Mouse (Mus musculus) MN1 (cell line): ENCODE measurements around the gene Lrba.

Experiments
- DNase-seq: peaks from one replicate; pipeline ENCODE4 v3.0.0-alpha.2; 2016; ENCODE audit warnings: low spot score

Lrba gene

GRCm38 (mm10) chr3:86253791-86254190 lies 29.3 kb downstream of the Lrba start:
- DNase-seq = no peak

DNA sequence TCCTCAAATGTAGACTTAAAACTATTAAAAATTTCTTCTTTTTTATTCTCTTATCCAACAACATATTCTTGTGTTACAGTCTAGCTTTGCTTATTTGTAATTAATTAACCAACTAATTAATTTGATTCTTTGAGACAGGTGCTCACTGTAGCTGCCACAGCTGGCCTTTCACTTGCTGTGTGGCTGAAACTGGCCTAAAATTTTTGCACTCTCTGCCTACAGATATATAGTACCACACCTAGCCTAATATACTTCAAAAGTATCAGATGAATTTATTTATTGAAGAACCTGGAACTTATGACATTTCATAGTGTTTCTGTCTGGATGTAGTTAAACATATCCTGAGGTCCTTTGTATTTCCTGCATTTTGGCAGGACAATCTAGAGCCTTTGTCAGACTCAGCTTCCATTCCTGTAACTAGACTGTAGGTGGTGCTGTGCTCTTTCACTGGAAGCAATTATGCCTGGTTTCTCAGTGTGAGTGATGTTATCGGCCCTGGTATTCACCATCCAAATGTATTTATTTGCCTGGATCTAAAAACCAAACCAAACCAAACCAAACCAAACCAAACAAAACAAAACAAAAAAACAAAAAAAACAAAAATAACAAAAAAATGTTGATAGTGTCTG lies 43.7 kb downstream of the Lrba start:
- DNase-seq = peak; percentile 79

DNA sequence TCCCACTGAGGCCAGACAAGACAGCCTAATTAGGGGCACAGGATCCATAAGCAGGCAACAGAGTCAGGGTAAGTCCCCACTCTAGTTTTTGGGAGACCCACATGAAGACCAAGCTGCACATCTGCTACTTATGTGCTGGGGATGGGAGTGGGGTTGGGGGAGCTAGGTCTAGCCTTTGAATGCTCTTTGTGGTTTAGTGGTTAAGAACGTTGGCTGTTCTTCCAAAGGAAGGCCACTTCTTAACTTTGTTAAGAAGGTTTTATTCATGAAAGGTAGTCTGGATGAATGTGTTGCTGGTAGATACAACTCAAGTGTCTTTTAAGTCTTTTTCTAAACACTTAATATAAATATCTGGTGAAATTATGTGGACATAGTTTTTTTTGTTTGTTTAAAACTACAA lies 51.2 kb downstream of the Lrba start:
- no peak for DNase-seq

DNA sequence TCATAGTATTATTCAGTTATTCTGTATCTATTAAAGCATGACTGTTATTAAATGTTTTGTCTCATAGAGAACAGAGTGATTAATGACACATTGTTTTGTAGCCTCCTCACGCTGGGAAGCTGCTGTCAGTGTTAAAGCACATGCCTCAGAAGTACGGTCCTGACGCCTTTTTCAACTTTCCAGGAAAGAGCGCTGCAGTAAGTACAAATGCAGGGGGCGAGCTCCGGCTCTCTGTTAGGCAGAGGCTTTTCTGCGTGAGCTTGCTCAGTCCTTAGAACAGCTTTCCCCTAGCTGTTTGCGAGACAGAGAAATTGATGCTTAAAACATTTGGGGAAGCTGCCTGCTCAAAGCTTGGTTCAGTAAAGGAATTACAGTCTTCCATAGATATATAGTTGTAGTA lies 66.8 kb downstream of the Lrba start:
- DNase-seq = no peak

GRCm38 (mm10) chr3:86294866-86295265 lies 70.4 kb downstream of the Lrba start:
- no peak for DNase-seq

DNA sequence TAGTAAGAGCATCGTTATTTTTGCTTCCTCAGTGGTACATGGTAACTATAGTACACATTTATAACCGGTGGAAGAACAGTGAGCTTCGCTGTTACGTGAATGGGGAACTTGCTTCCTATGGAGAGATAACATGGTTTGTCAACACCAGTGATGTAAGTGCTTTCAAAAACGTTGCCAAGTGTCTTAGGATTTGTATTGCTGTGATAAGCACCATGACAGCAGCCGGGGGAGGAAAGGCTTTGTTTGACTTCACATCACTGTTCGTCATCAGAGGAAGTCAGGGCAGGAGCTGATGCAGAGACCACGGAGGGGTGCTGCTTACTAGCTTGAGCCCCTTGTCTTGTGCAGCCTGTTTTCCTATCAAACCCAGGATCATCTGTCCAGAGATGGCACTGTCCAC lies 71.7 kb downstream of the Lrba start:
- no peak for DNase-seq

GRCm38 (mm10) chr3:86308833-86309232 lies 84.4 kb downstream of the Lrba start:
- no peak for DNase-seq

DNA sequence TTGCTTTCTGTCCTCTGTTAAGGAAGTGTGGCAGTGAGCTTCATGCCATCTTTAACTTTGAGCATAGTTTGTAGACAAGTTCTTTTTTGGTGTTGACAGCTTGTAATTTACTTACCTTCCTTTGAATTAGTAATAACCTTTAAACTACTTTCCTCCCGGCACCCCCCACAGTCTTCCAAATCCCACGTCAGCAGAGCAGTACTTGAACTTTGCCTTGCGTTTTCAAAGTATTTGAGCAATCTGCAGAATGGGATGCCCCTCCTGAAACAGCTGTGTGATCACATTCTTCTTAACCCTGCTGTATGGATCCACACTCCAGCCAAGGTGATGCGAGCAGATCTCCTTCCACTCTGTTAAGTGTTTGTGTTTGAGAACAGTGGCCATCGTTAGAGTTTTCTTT lies 85.7 kb downstream of the Lrba start:
- no peak for DNase-seq

DNA sequence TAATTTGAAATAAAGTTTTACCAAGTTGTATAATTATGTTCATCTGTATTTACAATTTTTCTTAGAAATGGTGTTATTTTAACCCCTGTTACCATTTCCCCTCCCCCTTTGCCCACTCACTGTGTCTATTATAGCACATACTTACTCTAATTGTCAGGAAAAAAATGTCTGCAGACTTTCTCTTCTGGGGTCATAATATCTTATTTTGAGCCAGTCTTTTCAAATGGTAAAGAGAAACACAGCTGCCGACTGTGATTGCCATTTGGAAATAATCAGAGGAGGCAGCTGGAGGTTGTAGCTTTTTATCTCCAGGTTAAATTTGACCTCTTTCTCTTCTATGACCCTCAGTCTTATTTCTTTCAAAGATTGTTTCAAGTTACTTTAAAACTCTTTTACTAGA lies 86.9 kb downstream of the Lrba start:
- DNase-seq = no peak

- no peak for DNase-seq
Observed at GRCm38 (mm10) chr3:86317636-86318035, 93.2 kb downstream of the Lrba start.

GRCm38 (mm10) chr3:86328531-86328930 lies 104.1 kb downstream of the Lrba start:
- peak; percentile 60 for DNase-seq

GRCm38 (mm10) chr3:86343261-86343660 lies 118.8 kb downstream of the Lrba start:
- DNase-seq = no peak

GRCm38 (mm10) chr3:86362486-86362885 lies 138.0 kb downstream of the Lrba start:
- DNase-seq = peak; percentile 9

DNA sequence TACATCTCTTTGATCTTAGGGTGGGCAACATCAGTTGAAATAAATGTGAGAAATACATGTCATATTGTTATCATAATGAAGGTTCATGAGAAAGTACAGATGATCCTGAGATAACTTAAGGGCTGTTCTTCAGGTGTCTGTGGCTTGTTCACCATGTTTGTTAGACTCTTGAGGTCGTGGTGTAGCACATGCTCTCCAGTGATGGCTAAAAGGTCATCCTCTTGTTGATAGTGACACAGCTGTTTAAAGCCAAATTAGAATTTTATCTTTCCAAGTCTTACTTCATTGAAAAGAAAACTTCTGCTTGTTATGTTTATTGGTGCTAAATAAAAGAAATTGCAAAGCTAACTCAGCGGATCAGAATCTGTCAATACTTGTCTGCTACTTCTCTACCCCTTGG lies 147.0 kb downstream of the Lrba start:
- DNase-seq = no peak

- no peak for DNase-seq
Observed at GRCm38 (mm10) chr3:86375276-86375675, 150.8 kb downstream of the Lrba start.

DNA sequence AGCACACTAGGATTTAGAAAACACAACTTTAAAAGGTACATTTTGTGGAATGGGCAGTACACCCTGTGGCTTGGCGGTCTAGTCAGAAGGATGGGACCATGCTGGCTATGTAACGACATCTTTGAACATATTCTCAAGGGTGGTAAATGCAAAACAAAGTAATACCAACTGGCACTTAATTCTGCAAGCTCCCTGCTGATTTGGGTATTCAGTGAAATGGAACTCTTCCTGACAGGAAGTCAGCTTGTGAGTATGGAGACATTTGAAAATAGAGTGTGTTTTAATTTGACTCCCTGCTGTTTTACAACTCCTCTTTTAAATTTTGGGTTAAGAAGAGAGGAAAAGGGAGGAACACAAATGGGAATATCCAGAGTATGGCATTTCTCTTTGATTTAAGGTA lies 158.1 kb downstream of the Lrba start:
- DNase-seq = no peak

- no peak for DNase-seq
Observed at GRCm38 (mm10) chr3:86385047-86385446, 160.6 kb downstream of the Lrba start.

DNA sequence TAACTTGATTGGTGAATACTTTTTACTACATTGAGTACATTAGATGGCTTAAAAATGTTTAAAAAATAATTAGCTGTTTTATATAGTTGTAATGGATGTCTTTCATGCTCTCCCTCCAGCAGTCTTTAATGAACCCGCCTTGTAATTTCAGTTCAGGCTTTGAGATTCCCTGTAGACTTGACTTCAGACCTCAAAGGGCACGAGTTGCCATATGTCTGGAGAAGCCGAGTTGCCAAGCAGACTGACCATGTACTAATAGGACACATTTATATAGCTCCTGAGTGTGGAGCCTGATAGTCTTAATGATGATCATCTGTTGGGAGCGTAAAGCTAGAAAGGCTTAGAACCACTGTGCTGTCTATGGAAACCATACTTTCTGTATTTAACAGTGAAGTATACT lies 161.8 kb downstream of the Lrba start:
- DNase-seq = no peak

GRCm38 (mm10) chr3:86423828-86424227 lies 199.3 kb downstream of the Lrba start:
- no peak for DNase-seq

- no peak for DNase-seq
Observed at GRCm38 (mm10) chr3:86426733-86427132, 202.3 kb downstream of the Lrba start.

DNA sequence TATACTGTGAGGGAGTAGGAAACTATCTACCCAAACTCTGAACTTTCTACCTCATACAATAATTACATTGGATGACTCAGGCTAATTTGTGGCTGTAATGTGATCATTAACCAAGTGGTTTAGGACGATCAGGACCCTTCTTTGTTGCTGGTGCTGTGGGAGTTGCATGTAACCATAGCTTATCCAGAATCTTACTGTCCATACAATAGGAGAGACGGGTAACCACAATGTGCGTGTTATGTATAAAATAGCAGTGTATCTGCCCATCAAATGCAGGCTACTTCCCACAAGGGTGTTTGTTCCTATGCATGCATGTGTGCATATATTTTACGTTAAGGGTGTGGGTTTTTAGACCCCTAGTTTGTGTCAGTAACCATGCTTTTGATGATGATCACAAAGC lies 219.0 kb downstream of the Lrba start:
- no peak for DNase-seq

- no peak for DNase-seq
Observed at GRCm38 (mm10) chr3:86451211-86451610, 226.7 kb downstream of the Lrba start.

GRCm38 (mm10) chr3:86461582-86461981 lies 237.1 kb downstream of the Lrba start:
- no peak for DNase-seq

DNA sequence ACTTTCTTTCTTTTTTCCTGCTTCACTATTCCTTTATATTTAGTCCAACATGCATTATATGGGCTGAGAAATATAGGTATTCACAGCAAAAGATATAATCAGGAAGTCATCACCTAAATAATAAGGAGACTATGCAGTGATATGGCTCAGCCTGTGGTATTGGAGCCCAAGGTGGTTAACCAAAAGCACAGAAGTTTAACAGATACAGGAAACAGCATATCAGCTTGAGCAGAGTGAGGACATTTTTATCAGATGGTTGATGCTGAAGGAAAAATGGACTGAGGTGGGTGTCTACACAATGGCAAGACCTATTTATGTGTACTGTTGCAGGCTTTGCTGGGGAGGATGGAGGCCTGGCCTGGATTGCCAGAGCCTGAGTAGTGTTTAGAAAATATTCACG lies 265.5 kb downstream of the Lrba start:
- DNase-seq = no peak

- no peak for DNase-seq
Observed at GRCm38 (mm10) chr3:86500586-86500985, 276.1 kb downstream of the Lrba start.
